Mouse (Mus musculus) thymus, adult 2 months (tissue): Measurements from ENCODE around the gene Bcl9l. TPM values are rescaled to one million over a fixed set of nuclear protein-coding genes. Genes with fewer than 3 reads are reported as not detected.

ENCODE experiments used
- DNase-seq: peaks from one replicate; pipeline ENCODE4 v3.0.0; 2021
- H3K27ac ChIP-seq: fragments of 200-500 bp; 2 replicates; pipeline ENCODE4 v1.5.1; 2012; ENCODE audit warnings: low read length, control low read depth; ENCODE audit not compliant: control insufficient read depth, insufficient read depth
- H3K27me3 ChIP-seq: fragments of 200-500 bp; 2 replicates; pipeline ENCODE4 v1.6.1; 2012; ENCODE audit warnings: mild to moderate bottlenecking, low read length, moderate library complexity, mixed read lengths; ENCODE audit not compliant: control insufficient read depth, insufficient read depth
- H3K36me3 ChIP-seq: fragments of 200-500 bp; 2 replicates; pipeline ENCODE4 v1.6.1; 2012; ENCODE audit warnings: mild to moderate bottlenecking, low read length, moderate library complexity; ENCODE audit not compliant: control insufficient read depth, insufficient read depth
- H3K4me1 ChIP-seq: fragments of 200-500 bp; replicated peaks from 2 replicates; pipeline ENCODE4 v1.6.1; 2012; ENCODE audit warnings: low read length; ENCODE audit not compliant: control insufficient read depth, insufficient read depth
- H3K4me3 ChIP-seq: fragments of 200-500 bp; 2 replicates; pipeline ENCODE4 v1.5.1; 2012; ENCODE audit warnings: mild to moderate bottlenecking, low read length, control low read depth, moderate library complexity; ENCODE audit not compliant: control insufficient read depth, insufficient read depth
- CTCF ChIP-seq: fragments of 200-500 bp; IDR thresholded peaks from 2 replicates; pipeline ENCODE4 v1.5.1; 2012; ENCODE audit warnings: mild to moderate bottlenecking, control low read depth, low read length, moderate library complexity, borderline replicate concordance; ENCODE audit not compliant: control insufficient read depth, poor library complexity, insufficient read depth; ENCODE audit errors: extremely low read depth
- POLR2A ChIP-seq: fragments of 200-500 bp; IDR thresholded peaks from 2 replicates; pipeline ENCODE4 v1.6.1; 2012; ENCODE audit warnings: mild to moderate bottlenecking, low read length, control low read depth, moderate library complexity; ENCODE audit not compliant: control insufficient read depth, poor library complexity, insufficient read depth; ENCODE audit errors: extremely low read depth
- WGBS: fragments of 180-500 bp; shearing (Covaris S2); methylation state at CpG from one replicate; pipeline ENCODE4 v1.1.7; 2018; 5-methylcytosine and 5-hydroxymethylcytosine counted together
- polyA plus RNA-seq: library from polyadenylated mRNA; depleted of rRNA; stranded (reverse); fragments of >200 nt; gene quantifications from 2 replicates; pipeline ENCODE4 v1.2.3, GENCODE M21; 2012

Gene Bcl9l
- polyA plus RNA-seq, 1 experiment: 38.7 TPM

DNA sequence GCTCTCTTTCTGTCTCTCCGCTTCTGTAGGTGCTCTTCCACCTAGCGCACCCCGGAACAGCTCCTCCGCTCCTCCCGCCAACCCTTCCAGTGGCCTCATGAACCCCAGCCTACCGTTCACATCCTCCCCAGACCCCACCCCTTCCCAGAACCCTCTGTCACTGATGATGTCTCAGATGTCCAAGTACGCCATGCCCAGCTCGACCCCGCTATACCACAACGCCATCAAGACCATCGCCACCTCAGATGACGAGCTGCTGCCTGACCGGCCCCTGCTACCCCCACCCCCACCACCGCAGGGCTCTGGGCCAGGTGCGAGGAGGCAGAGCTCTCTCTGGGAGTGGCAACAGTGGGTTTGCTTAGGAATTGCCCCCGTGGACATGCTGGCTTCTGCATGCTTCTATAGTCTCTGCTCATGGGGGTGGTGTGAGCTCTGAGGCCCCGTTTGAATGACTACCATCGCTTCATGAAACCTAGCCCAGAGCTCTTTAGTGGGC, 25.5 kb downstream of the Bcl9l start:
- no peaks in the 10 kb centered on the region for H3K27me3 ChIP-seq
- H3K36me3 ChIP-seq: no peaks in the 10 kb centered on the region; the same call in 1 of the 2 replicates
- no peak for TF ChIP-seq CTCF
- no peak for TF ChIP-seq POLR2A

DNA sequence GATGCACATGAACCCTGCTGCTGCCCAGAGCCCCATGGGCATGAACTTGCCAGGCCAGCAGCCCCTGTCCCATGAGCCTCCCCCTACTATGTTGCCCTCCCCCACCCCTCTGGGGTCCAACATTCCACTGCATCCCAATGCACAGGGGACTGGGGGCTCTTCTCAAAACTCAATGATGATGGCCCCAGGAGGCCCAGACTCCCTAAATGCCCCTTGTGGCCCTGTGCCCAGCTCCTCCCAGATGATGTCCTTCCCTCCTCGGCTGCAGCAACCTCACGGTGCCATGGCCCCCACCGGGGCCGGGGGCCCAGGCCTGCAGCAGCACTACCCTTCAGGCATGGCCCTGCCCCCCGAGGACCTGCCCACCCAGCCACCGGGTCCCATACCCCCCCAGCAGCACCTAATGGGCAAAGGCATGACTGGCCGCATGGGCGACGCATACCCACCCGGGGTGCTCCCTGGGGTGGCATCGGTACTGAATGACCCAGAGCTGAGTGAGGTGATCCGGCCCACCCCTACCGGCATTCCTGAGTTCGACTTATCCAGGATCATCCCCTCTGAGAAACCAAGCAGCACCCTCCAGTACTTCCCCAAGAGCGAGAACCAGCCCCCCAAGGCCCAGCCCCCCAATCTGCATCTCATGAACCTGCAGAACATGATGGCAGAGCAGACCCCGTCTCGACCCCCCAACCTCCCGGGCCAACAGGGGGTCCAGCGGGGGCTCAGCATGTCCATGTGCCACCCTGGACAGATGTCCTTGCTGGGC, 26.3 kb downstream of the Bcl9l start:
- TF ChIP-seq CTCF (no peak), POLR2A (no peak)
- Histone ChIP-seq H3K4me3 (no peak overlapping the region), H3K27me3 (no peaks in the 10 kb centered on the region), H3K27ac (0 out of 2 replicates have a peak overlapping the region, but pooled peaks have one; percentile 94), H3K36me3 (no peaks in the 10 kb centered on the region; the same call in 1 of the 2 replicates), H3K4me1 (peaks cover 46% of the 10 kb centered on the region)
- DNase-seq: no peak
- 92% methylated on average over 19 of the region's 19 CpGs for WGBS

More for the DNA sequence above, 25.5 kb downstream of the Bcl9l start:
- Histone ChIP-seq H3K27ac (no peak overlapping the region), H3K4me3 (no peak overlapping the region), H3K4me1 (peaks cover 39% of the 10 kb centered on the region)
- DNase-seq: no peak
- WGBS: 92% methylated on average over 18 of the region's 18 CpGs

DNA sequence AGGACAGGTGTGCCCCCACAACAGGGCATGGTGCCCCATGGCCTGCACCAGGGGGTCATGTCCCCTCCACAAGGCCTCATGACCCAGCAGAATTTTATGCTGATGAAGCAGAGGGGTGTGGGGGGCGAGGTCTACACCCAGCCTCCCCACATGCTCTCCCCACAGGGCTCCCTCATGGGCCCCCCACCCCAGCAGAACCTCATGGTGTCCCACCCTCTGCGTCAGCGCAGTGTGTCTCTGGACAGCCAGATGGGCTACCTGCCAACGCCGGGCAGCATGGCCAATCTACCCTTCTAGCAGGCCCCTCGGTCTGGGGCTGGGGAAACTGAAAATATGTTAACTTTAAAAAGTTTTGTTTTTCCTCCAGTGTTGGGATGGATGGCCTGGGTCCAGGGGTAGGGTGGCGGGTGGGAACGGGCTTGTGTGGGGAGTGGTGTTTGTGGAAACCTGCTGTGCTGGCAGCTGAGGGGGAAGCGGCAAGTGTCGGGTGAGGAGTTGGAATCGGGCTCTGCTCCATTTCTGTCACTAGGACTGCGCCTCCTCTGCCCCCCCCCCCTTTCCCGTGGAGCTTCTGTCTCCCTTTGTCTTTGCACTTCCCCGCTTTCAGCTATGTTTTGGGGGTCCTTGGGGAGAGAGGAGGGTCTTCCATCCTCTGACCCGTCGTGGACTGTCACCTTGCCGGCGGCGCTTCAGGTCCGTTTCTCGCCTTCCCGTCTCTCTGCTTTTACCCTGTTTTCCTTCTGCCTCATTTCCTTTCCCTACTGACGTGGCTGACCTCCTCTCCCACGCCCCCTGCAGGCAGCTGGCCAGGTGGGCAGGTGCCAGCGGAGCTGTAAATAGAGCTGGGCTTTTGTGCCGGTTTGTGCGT, 27.1 kb downstream of the Bcl9l start:
- Histone ChIP-seq H3K27ac (peak overlapping the region; percentile 94), H3K36me3 (no peaks in the 10 kb centered on the region; the same call in 1 of the 2 replicates), H3K27me3 (no peaks in the 10 kb centered on the region), H3K4me1 (peaks cover 48% of the 10 kb centered on the region), H3K4me3 (peak overlapping the region; percentile 57)
- TF ChIP-seq POLR2A (no peak), CTCF (peak; percentile 89)
- 18% methylated on average over 27 of the region's 27 CpGs for WGBS
- DNase-seq: peak; percentile 92

DNA sequence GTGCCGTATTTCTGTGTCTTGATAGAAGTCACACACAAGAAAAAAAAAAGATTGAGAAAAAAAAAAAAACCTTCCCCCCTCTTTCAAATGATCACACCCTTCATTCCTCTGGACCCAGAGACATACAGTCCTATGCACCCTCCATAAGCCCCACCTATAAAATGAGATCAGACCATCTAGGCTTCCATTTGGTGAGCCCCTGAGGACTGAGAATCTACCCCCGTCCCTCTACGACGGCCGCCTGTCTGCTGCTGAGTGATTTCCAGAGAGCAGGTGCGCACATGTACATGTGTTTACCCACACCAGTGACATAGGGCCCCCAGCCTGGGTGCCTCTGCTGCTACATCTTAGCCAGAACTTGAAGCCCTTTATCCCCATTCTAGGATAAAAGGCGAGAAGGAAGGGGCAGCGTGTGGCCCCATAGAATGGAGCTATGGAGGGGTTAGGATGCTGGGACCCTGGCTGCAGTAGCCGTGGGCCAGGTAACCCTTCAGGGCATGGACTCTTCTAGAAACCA, 27.8 kb downstream of the Bcl9l start:
- H3K4me3 ChIP-seq: no peak overlapping the region
- 14% methylated on average over 9 of the region's 9 CpGs for WGBS
- TF ChIP-seq CTCF (no peak), POLR2A (no peak)
- H3K27me3 ChIP-seq: no peaks in the 10 kb centered on the region
- DNase-seq: peak; percentile 71
- peaks cover 51% of the 10 kb centered on the region for H3K4me1 ChIP-seq
- no peaks in the 10 kb centered on the region; the same call in 1 of the 2 replicates for H3K36me3 ChIP-seq
- peak overlapping the region; percentile 94 for H3K27ac ChIP-seq

DNA sequence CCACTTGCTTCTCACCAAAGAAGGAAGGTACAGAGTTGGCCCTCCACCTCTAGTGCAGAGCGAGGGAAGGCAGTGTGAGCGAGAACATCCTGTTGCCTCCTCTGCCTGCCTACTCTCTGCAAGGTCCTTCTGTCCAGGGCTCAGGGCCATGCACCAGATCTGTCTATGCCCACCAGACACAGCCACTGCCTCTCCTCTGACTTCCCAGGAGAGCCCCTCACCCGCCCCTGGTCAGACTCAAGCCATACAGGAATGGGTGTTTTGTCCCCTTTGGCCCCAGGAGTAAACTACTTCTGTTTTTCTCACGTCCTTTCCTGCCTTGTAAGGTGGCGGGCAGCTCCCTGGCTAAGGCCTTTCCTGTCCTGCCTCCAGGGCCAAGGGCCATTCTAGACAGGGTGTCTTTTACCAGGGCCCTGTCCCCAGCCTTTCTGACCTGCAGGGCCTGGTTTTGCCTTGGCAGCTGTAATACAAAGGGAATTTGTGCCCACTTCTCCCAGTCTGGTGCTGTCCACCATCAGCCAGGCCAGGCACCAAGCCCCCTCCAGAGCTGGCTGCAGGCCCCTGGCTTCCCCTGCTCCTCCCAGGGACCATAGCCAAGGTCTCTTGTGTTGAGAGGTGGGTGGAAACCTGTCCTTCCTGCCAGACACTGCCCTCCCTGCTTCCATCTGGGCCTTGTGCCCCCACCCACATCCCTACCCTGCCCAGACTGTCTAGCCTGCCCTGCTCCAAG, 28.4 kb downstream of the Bcl9l start:
- Histone ChIP-seq H3K27ac (peak overlapping the region; percentile 94), H3K27me3 (no peaks in the 10 kb centered on the region), H3K36me3 (no peaks in the 10 kb centered on the region; the same call in 1 of the 2 replicates), H3K4me1 (peaks cover 57% of the 10 kb centered on the region), H3K4me3 (no peak overlapping the region)
- TF ChIP-seq CTCF (no peak), POLR2A (no peak)
- 51% methylated on average over 5 of the region's 5 CpGs for WGBS
- DNase-seq: peak; percentile 58

DNA sequence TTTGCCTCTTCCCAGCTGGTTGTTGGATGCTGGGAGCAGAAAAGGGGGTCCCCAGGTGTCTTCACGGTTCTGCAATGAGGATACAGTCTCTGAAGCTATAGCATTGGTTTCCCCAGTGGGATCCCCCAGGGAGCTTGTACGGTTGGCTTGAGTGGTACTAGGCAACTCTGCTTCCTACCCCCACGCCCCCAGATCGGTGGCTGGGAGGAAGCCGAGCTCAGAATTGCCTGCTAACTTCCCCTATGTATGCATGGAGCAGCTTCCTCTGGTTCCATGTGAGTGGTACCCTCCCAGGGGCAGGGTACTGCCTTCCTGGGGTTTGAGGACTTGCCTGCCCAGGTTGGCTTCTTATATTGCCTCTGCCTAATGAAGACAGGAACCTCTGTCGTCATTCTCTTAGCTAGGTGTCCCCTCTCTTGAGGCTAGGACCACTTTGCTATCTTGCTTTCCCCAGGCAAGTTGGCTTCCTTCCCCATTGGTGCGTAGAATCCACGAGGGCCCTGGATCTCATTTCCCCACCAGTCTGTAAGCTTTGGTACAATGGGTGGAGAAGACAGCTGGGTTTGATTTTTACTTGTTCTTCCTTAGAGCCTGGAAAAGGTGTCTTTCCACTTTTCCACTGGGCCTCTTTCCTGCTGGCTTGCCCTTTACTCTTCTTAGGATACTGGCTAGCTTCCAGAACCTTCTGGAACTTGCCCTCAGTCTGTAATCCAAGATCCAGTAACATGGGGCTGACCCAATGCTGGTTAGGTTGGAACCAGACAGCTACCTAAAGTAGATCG, 29.5 kb downstream of the Bcl9l start:
- Histone ChIP-seq H3K4me3 (no peak overlapping the region), H3K4me1 (peaks cover 64% of the 10 kb centered on the region), H3K27ac (peak overlapping the region; percentile 36; the same call in 1 of the 2 replicates), H3K27me3 (no peaks in the 10 kb centered on the region), H3K36me3 (no peaks in the 10 kb centered on the region; the same call in 1 of the 2 replicates)
- no peak for TF ChIP-seq CTCF
- no peak for TF ChIP-seq POLR2A
- 35% methylated on average over 9 of the region's 9 CpGs for WGBS
- no peak for DNase-seq
